Mouse (Mus musculus): ENCODE data around the gene Runx1.
A peak's percentile ranks its signal among the peaks of the same experiment; 100 is the strongest.

Runx1 gene

GRCm38 (mm10) chr16:92608180-92608960 is 217.6 kb downstream of the Runx1 start:
- DNase-seq, result no peak

GRCm38 (mm10) chr16:92606491-92606965 is 219.4 kb downstream of the Runx1 start:
- no peak for DNase-seq

DNA sequence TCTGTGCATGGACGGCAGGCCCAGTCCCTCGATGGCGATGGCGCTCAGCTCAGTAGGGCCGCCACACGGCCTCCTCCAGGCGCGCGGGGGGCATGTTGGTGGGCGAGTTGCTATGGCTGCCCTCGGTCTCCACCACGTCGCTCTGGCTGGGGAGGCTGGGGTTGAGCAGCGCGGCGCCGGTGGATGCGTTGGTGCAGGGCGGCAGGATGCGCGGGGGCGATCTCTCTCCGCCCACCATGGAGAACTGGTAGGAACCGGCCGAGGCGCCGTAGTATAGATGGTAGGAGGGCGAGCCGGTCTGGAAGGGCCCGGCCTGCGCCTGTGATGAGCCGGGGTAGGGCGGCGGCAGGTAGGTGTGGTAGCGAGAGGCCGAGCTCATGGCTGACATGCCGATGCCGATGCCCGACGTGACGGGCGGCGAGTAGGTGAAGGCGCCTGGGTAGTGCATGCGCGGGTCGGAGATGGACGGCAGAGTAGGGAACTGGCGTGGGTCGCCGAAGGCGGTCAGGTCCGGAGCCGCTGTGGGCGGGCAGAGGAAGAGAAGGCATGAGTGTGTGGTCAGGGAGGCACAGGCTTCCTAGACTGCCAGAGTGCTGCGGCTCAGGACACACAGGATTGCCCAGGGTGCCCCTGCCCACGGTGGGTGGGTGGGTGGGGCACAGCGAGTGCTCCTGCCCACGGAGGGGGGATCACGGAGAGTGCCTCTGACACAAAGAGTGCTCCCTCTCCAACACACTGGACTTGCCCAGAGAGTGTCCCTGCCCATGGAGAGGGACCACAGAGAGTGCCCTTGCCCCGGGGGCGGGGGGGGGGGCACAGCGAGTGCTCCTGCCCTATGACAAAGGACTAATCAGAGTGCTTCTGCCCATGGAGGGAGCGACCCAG is 220.1 kb downstream of the Runx1 start:
- DNase-seq, result peak; percentile 13

DNA sequence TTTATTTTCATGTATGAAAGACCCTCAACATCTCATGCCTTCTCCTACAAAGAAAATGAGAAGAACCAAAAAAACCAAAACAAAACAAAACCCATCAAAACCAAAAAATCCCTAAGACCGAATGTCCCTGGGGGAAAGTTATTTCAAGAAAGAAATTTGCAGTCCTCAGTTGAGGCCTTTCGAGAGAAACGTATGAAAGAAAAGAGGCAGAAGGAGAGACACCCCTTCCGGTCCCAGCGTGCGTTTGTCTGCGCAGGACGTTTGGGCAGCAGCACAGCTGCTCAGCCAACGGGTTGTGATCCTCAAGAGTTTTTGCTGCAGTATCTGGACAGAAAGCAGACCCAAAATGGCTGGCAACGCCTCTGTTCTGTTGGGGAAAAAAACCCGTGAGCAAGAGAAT is 223.4 kb downstream of the Runx1 start:
- no peak for DNase-seq

DNA sequence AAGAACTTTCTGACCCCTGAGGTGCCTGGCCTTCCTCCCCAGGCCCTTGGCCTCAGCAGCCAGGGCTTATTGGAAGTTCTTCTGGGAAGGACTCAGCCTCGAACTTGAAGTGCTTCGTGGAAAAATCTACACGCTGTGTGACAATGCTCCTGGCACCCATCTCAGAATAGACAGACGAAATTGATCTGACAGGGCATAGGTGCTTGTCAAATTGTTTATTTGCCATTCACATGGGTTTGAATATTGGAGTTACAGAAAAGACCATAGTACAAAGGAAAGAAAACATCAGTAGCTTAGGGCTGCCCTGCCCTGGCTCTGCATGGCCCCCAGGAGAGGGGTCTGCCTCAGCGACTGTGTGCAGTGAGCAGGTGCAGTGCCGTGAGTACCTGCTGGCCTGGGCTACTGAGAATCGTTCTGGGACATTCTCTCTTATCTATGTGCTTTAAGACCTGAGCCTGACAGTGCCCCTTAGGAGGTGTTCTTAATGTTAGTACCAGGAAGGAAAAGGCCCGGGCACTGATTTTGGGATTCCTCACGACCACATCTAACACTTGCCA is 224.6 kb downstream of the Runx1 start:
- DNase-seq, result no peak

GRCm38 (mm10) chr16:92599451-92599850 is 226.5 kb downstream of the Runx1 start:
- DNase-seq, result no peak

- DNase-seq, result no peak
Measured at GRCm38 (mm10) chr16:92597655-92598054, 228.3 kb downstream of the Runx1 start.

DNA sequence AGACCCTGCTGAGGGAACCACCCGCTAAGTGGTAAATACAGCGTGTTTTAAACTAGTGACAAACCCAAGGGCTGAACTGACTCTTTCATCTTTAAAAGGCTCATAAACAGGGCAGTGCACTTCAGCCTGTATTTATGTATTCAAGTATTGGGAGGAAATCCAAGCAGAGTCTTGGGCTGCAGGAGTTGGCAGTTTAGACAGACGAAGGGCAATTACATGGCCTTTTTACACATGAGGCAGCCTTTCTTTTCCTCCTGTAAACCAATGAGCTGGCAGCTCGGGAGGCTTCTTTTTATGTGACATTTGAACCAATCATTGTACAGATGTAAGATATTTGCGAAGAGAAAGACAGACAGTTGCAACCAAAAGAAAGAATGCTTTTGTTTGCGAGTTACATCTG is 233.7 kb downstream of the Runx1 start:
- DNase-seq, result no peak

DNA sequence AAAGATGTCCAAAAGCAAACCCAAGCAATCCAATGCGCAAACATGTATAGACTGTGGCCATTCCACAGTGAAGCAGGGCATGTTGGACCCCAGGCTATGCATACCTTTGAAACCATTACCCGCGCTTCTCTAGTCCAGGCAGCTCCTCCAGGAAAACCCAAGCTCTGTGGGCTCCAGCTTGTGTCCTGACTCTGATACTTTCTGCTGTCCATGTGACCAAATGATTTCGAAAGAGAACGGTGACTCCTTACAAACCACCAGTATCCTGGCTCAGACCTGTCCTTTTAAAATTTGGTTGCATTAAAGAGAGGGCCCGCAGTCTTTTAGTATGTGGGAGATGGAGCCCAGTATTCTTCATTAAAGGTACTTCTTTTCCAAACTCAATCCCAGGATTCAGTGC is 234.2 kb downstream of the Runx1 start:
- no peak for DNase-seq

DNA sequence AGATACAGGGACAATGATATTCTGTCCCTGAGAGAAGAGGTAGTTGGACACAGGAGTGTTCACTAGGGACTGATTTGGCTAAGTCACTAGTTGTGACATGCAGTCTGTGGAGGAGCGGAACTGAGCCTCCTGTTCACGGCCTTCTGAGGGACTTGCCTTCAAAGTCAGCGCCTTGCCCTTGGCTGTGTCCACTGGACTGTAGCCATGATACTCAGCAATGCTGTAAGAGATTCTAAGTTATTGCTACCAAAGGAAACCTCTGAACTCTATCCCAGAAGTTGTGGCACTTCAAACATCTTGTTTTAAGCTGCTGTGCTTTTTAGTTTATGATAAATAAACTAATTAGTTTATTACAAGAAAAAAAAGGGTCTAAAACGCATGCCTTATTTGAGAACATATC is 238.1 kb downstream of the Runx1 start:
- no peak for DNase-seq

- DNase-seq, result no peak
Measured at GRCm38 (mm10) chr16:92581767-92582166, 244.2 kb downstream of the Runx1 start.

DNA sequence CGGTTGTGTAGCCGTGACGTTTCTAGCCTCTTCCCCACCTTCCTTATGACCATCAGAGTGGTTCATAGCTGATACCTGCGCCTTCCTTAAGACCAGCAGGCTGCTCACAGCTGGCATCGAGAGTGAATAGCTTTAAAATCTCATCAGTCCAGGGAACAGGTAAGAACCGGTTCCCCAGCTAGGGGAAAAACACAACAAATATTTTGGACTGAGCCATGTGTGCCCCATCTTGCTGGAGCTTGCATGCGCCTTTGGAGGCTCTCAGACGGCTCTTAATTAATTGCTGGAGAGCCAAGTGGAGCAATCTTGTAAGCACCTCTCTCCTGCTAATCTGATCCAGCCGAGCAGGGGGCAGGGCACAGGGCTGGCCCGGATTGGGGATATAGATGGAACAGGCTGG is 245.0 kb downstream of the Runx1 start:
- no peak for DNase-seq

- DNase-seq, result no peak
Measured at GRCm38 (mm10) chr16:92578915-92579653, 246.9 kb downstream of the Runx1 start.

- DNase-seq, result no peak
Measured at GRCm38 (mm10) chr16:92577381-92577780, 248.6 kb downstream of the Runx1 start.

DNA sequence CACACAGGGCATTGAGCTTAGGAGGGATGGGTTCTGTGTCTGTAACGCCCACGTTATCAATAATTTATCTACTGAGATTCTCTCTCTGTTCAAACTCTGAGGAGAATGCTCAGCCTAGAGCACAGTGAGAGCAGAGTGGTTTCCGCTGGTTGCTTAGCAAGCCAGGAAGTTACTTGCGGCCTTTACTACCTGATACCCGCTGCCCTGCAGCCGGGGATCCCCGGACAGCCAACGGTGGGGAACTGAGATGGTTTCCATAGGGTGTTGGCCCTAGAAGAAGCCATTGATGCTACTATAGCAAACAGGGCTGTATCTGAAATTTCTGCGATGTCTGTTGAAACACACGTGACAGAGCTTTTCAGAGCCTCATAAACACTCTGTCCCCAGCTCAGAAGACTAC is 250.2 kb downstream of the Runx1 start:
- no peak for DNase-seq

GRCm38 (mm10) chr16:92573193-92573592 is 252.8 kb downstream of the Runx1 start:
- DNase-seq, result no peak

DNA sequence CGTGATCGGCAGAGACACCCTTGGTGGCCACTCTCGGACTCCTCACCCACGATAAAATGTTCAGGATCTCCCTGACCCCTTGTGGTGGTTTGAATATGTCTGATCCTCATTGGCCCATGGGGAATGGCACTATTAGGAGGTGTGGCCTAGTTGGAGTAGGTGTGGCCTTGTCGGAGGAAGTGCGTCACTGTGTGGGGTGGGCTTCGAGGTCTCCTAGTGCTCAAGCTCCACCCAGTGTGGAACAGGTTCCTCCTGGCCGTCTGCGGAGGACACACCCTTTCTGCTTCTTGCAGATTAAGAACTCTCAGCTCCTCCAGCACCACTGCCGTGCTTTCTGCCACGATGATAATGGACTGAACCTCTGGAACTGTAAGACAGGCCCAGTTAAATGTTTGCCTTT is 254.7 kb downstream of the Runx1 start:
- no peak for DNase-seq

DNA sequence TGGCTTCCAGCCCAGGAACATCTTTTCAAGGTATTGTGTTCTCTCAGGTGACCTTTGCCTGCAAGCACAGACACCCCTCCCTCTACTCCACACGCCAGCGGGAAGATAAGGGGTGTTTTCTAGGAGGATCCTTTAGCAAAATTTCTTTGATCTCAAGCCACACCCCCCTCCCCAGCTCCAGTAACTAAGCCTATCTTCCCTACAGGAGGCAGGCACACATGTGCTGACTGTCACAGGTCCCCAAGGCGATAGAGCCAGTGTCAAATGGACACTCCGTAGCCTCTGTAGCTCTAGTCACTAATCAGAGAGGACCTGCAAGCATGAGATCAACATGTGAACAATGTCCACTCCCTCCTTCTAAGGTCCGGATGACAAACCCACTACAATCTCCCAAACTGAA is 259.8 kb downstream of the Runx1 start:
- no peak for DNase-seq

DNA sequence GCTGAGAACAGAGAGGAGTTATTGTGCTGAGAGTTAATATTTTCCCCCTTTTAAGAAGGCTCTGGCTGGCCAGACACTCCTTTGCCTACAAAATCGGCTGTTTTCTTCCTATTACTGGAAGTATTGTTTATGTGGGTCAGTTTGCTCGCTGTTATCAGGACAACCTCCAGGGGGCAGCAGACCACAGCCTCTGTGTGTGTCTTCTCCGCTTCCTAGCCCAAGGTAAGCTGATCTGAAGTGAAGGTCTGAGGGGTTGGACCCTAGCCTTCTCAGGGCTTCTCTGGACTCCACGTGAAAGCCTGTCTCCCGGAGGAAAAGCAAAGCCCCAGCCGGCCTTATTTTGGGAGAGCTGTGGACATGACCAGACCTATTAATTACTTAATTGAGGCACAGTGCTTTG is 260.2 kb downstream of the Runx1 start:
- peak; percentile 76 for DNase-seq

DNA sequence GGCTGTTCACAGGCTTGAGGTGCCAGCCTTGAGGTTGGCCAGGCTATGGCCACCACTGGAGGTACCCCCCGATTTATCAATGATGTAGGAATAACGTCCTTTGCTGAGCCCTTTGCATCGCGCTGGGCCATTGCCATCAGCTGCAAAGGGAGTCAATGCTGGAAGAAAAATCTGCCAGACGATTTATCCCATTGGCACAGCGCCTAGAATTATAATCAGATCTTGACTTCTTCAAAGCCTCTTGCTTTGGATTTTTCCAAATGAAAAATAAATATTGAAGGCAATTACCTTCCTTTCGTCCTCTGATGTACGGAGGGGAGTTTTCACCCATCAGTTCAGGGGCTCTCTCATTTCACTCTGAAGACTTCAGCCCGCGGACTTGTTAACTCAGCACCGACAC is 260.7 kb downstream of the Runx1 start:
- peak; percentile 7 for DNase-seq

GRCm38 (mm10) chr16:92555051-92555450 is 270.9 kb downstream of the Runx1 start:
- no peak for DNase-seq

DNA sequence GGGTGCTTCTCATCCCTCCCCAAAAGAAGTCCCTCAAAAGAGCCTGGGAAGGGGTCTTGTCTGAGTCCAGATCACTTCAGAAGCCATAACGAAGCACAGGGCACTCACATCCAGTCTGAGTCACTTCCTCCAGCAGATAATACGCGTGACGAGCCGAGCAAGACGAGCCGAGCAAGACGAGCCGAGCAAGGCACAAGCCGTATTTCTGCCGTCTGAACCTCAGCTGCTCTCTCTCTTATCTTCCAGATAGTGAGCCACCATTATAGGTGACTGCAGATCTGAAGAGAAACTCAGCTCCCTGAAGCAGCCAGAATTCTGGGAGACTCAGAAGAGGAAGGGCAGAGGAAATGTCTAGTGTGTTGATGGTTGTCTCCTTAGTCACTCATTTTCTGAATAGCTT is 273.1 kb downstream of the Runx1 start:
- no peak for DNase-seq

GRCm38 (mm10) chr16:92552106-92552382 is 273.9 kb downstream of the Runx1 start:
- no peak for DNase-seq

Data from right cerebral cortex, postnatal 25 days (tissue).